Mouse (Mus musculus) bone marrow macrophage, adult 2 months (primary cell): ENCODE data around the gene Abca6.

Experiments
- CTCF ChIP-seq: IDR thresholded peaks from 2 replicates; pipeline ENCODE4 v1.5.1; 2012; ENCODE audit warnings: low read depth, mild to moderate bottlenecking, low read length, moderate library complexity
- POLR2A ChIP-seq: IDR thresholded peaks from 2 replicates; pipeline ENCODE4 v1.6.1; 2012; ENCODE audit warnings: mild to moderate bottlenecking, low read depth, low read length, borderline replicate concordance

- no peak for TF ChIP-seq POLR2A
- TF ChIP-seq CTCF = no peak
These were observed 10.3 kb upstream of the Abca6 start for GRCm38 (mm10) chr11:110261867-110262266.
